Mouse (Mus musculus): ENCODE measurements around the gene 2010111I01Rik. TPM values are rescaled to one million over a fixed set of nuclear protein-coding genes. Genes with fewer than 3 reads are reported as not detected.

2010111I01Rik gene
- polyA plus RNA-seq, 1 experiment from 2014 or later, result 122 TPM

- H3K36me3 ChIP-seq, result no peaks in the 10 kb centered on the region
- no peak for DNase-seq (ENCODE audit: low spot score)
- no peak overlapping the region for H3K4me3 ChIP-seq
- peak overlapping the region; percentile 72 for H3K27ac ChIP-seq
- H3K9me3 ChIP-seq (replicated peaks), result no peaks in the 10 kb centered on the region
- no peaks in the 10 kb centered on the region for H3K27me3 ChIP-seq (ENCODE audit: low read depth, poor library complexity, severe bottlenecking)
- 16% methylated on average over 8 of the region's 8 CpGs for WGBS
- peaks cover 41% of the 10 kb centered on the region for H3K4me1 ChIP-seq
These were observed 129.8 kb downstream of the 2010111I01Rik start for GRCm38 (mm10) chr13:63094317-63095131.

GRCm38 (mm10) chr13:63096764-63097163, 132.1 kb downstream of the 2010111I01Rik start:
- DNase-seq (ENCODE audit: low spot score), result no peak
- H3K4me3 ChIP-seq, result no peak overlapping the region
- H3K9me3 ChIP-seq (replicated peaks), result no peaks in the 10 kb centered on the region
- WGBS, result 76% methylated on average over 3 of the region's 3 CpGs
- no peaks in the 10 kb centered on the region for H3K27me3 ChIP-seq (ENCODE audit: low read depth, poor library complexity, severe bottlenecking)
- H3K36me3 ChIP-seq, result no peaks in the 10 kb centered on the region
- H3K4me1 ChIP-seq, result peaks cover 31% of the 10 kb centered on the region
- no peak overlapping the region for H3K27ac ChIP-seq

- peaks cover 26% of the 10 kb centered on the region for H3K4me1 ChIP-seq
- 93% methylated on average over 8 of the region's 8 CpGs for WGBS
- no peak for DNase-seq (ENCODE audit: low spot score)
- H3K36me3 ChIP-seq, result no peaks in the 10 kb centered on the region
- H3K27ac ChIP-seq, result no peak overlapping the region
- H3K4me3 ChIP-seq, result no peak overlapping the region
- no peaks in the 10 kb centered on the region for H3K9me3 ChIP-seq (replicated peaks)
- no peaks in the 10 kb centered on the region for H3K27me3 ChIP-seq (ENCODE audit: low read depth, poor library complexity, severe bottlenecking)
These were observed 132.8 kb downstream of the 2010111I01Rik start for GRCm38 (mm10) chr13:63097440-63097930.

GRCm38 (mm10) chr13:63101761-63102160, 137.1 kb downstream of the 2010111I01Rik start:
- Histone ChIP-seq H3K27me3 (ENCODE audit: low read depth, poor library complexity, severe bottlenecking) (no peaks in the 10 kb centered on the region), H3K9me3 (replicated peaks) (no peaks in the 10 kb centered on the region), H3K36me3 (no peaks in the 10 kb centered on the region), H3K4me1 (peaks cover 9% of the 10 kb centered on the region), H3K4me3 (no peak overlapping the region), H3K27ac (no peak overlapping the region)
- no peak for DNase-seq (ENCODE audit: low spot score)
- WGBS, result 83% methylated on average over 12 of the region's 12 CpGs

GRCm38 (mm10) chr13:63102848-63103585, 138.3 kb downstream of the 2010111I01Rik start:
- H3K36me3 ChIP-seq, result no peaks in the 10 kb centered on the region
- WGBS, result 59% methylated on average over 8 of the region's 8 CpGs
- H3K9me3 ChIP-seq (replicated peaks), result no peaks in the 10 kb centered on the region
- H3K4me1 ChIP-seq, result peaks cover 14% of the 10 kb centered on the region
- no peak overlapping the region for H3K4me3 ChIP-seq
- no peak overlapping the region for H3K27ac ChIP-seq
- H3K27me3 ChIP-seq (ENCODE audit: low read depth, poor library complexity, severe bottlenecking), result no peaks in the 10 kb centered on the region
- no peak for DNase-seq (ENCODE audit: low spot score)

- no peaks in the 10 kb centered on the region for H3K9me3 ChIP-seq (replicated peaks)
- WGBS, result 45% methylated on average over 2 of the region's 2 CpGs
- 0 out of 2 replicates have a peak, but pooled peaks cover 2% of the 10 kb centered on the region for H3K36me3 ChIP-seq
- no peak for DNase-seq (ENCODE audit: low spot score)
- no peaks in the 10 kb centered on the region for H3K27me3 ChIP-seq (ENCODE audit: low read depth, poor library complexity, severe bottlenecking)
- H3K27ac ChIP-seq, result no peak overlapping the region
- H3K4me3 ChIP-seq, result no peak overlapping the region
- peaks cover 27% of the 10 kb centered on the region for H3K4me1 ChIP-seq
These were observed 141.9 kb downstream of the 2010111I01Rik start for GRCm38 (mm10) chr13:63106574-63106973.

GRCm38 (mm10) chr13:63108601-63109000, 143.9 kb downstream of the 2010111I01Rik start:
- H3K4me3 ChIP-seq, result no peak overlapping the region
- H3K4me1 ChIP-seq, result peaks cover 40% of the 10 kb centered on the region
- 0 out of 2 replicates have a peak, but pooled peaks cover 2% of the 10 kb centered on the region for H3K36me3 ChIP-seq
- DNase-seq (ENCODE audit: low spot score), result no peak
- no peaks in the 10 kb centered on the region for H3K27me3 ChIP-seq (ENCODE audit: low read depth, poor library complexity, severe bottlenecking)
- 0 out of 2 replicates have a peak overlapping the region, but pooled peaks have one; percentile 46 for H3K27ac ChIP-seq
- 70% methylated on average over 2 of the region's 2 CpGs for WGBS
- H3K9me3 ChIP-seq (replicated peaks), result no peaks in the 10 kb centered on the region

GRCm38 (mm10) chr13:63111297-63112042, 146.8 kb downstream of the 2010111I01Rik start:
- 0 out of 2 replicates have a peak, but pooled peaks cover 2% of the 10 kb centered on the region for H3K36me3 ChIP-seq
- H3K4me3 ChIP-seq, result no peak overlapping the region
- H3K4me1 ChIP-seq, result peaks cover 38% of the 10 kb centered on the region
- H3K27me3 ChIP-seq (ENCODE audit: low read depth, poor library complexity, severe bottlenecking), result no peaks in the 10 kb centered on the region
- no peaks in the 10 kb centered on the region for H3K9me3 ChIP-seq (replicated peaks)
- H3K27ac ChIP-seq, result peak overlapping the region; percentile 72; the same call in 1 of the 2 replicates
- no peak for DNase-seq (ENCODE audit: low spot score)
- whole genome bisulfite sequencing, result 91% methylated on average over 5 of the region's 5 CpGs

- H3K9me3 ChIP-seq (replicated peaks), result no peaks in the 10 kb centered on the region
- H3K27me3 ChIP-seq (ENCODE audit: low read depth, poor library complexity, severe bottlenecking), result no peaks in the 10 kb centered on the region
- WGBS, result 79% methylated on average over 4 of the region's 4 CpGs
- H3K36me3 ChIP-seq, result 0 out of 2 replicates have a peak, but pooled peaks cover 2% of the 10 kb centered on the region
- peak overlapping the region; percentile 72 for H3K27ac ChIP-seq
- H3K4me1 ChIP-seq, result peaks cover 33% of the 10 kb centered on the region
- H3K4me3 ChIP-seq, result no peak overlapping the region
- DNase-seq (ENCODE audit: low spot score), result no peak
These were observed 147.4 kb downstream of the 2010111I01Rik start for GRCm38 (mm10) chr13:63112043-63112597.

- DNase-seq (ENCODE audit: low spot score), result no peak
- H3K4me3 ChIP-seq, result no peak overlapping the region
- H3K27me3 ChIP-seq (ENCODE audit: low read depth, poor library complexity, severe bottlenecking), result no peaks in the 10 kb centered on the region
- WGBS, result 78% methylated on average over 10 of the region's 10 CpGs
- peaks cover 30% of the 10 kb centered on the region for H3K4me1 ChIP-seq
- peak overlapping the region; percentile 72 for H3K27ac ChIP-seq
- no peaks in the 10 kb centered on the region for H3K9me3 ChIP-seq (replicated peaks)
- H3K36me3 ChIP-seq, result 0 out of 2 replicates have a peak, but pooled peaks cover 2% of the 10 kb centered on the region
These were observed 148.1 kb downstream of the 2010111I01Rik start for GRCm38 (mm10) chr13:63112598-63113372.

GRCm38 (mm10) chr13:63113881-63114301, 149.2 kb downstream of the 2010111I01Rik start:
- WGBS, result 84% methylated on average over 4 of the region's 4 CpGs
- peaks cover 25% of the 10 kb centered on the region for H3K4me1 ChIP-seq
- H3K27ac ChIP-seq, result no peak overlapping the region
- no peaks in the 10 kb centered on the region for H3K27me3 ChIP-seq (ENCODE audit: low read depth, poor library complexity, severe bottlenecking)
- H3K36me3 ChIP-seq, result 0 out of 2 replicates have a peak, but pooled peaks cover 2% of the 10 kb centered on the region
- no peak for DNase-seq (ENCODE audit: low spot score)
- no peaks in the 10 kb centered on the region for H3K9me3 ChIP-seq (replicated peaks)
- no peak overlapping the region for H3K4me3 ChIP-seq
